Mouse (Mus musculus): ENCODE data around the gene Mllt10. TPM values are rescaled to one million over a fixed set of nuclear protein-coding genes. Genes with fewer than 3 reads are reported as not detected.

Gene Mllt10
- polyA plus RNA-seq, 2 experiments: 33.4 to 52.7 TPM

GRCm38 (mm10) chr2:18046758-18047645 lies 8.0 kb upstream of the Mllt10 start:
- TF ChIP-seq POLR2A (IDR thresholded peaks at IDR 0.05; ENCODE audit: borderline replicate concordance, extremely low read depth, insufficient read depth, insufficient read length): peak; percentile 13; the same call in 1 of the 2 replicates

GRCm38 (mm10) chr2:18047646-18048452 lies 7.2 kb upstream of the Mllt10 start:
- WGBS: under 1% methylated on average over 65 of the region's 70 CpGs
- no peaks in the 10 kb centered on the region for H3K36me3 ChIP-seq (ENCODE audit: control insufficient read depth, insufficient read depth, low read length)
- H3K9ac ChIP-seq (ENCODE audit: low read depth, low read length, severe bottlenecking): peak overlapping the region; percentile 100
- 0 out of 2 replicates have a peak, but pooled peaks have one; percentile 44 for TF ChIP-seq POLR2A (IDR thresholded peaks at IDR 0.05; ENCODE audit: borderline replicate concordance, extremely low read depth, insufficient read depth, insufficient read length)
- H3K4me3 ChIP-seq (replicated peaks; ENCODE audit: low read length): peak overlapping the region; percentile 96
- peak; percentile 81 for DNase-seq (ENCODE audit: low spot score)
- H3K27me3 ChIP-seq (ENCODE audit: control insufficient read depth, insufficient read depth, low read length): no peaks in the 10 kb centered on the region
- peak; percentile 69 for ATAC-seq (ENCODE audit: low FRiP score, low read depth)
- H3K27ac ChIP-seq (replicated peaks; ENCODE audit: low read depth, low read length): peak overlapping the region; percentile 100
- H3K9me3 ChIP-seq (ENCODE audit: control insufficient read depth, low read length): no peaks in the 10 kb centered on the region
- peak overlapping the region; percentile 89 for H3K4me2 ChIP-seq (replicated peaks; ENCODE audit: low read depth, low read length, severe bottlenecking)
- H3K4me1 ChIP-seq (ENCODE audit: control insufficient read depth, insufficient read depth, low read length): peaks cover 31% of the 10 kb centered on the region

More at GRCm38 (mm10) chr2:18046758-18047645, 8.0 kb upstream of the Mllt10 start:
- DNase-seq (ENCODE audit: low spot score): no peak
- ATAC-seq (ENCODE audit: low FRiP score, low read depth): peak; percentile 24
- Histone ChIP-seq H3K4me3 (replicated peaks; ENCODE audit: low read length) (peak overlapping the region; percentile 96), H3K4me1 (ENCODE audit: control insufficient read depth, insufficient read depth, low read length) (peaks cover 37% of the 10 kb centered on the region), H3K9ac (ENCODE audit: low read depth, low read length, severe bottlenecking) (peak overlapping the region; percentile 100), H3K4me2 (replicated peaks; ENCODE audit: low read depth, low read length, severe bottlenecking) (peak overlapping the region; percentile 89), H3K9me3 (ENCODE audit: control insufficient read depth, low read length) (no peaks in the 10 kb centered on the region), H3K36me3 (ENCODE audit: control insufficient read depth, insufficient read depth, low read length) (no peaks in the 10 kb centered on the region), H3K27me3 (ENCODE audit: control insufficient read depth, insufficient read depth, low read length) (no peaks in the 10 kb centered on the region), H3K27ac (replicated peaks; ENCODE audit: low read depth, low read length) (peak overlapping the region; percentile 100)
- under 1% methylated on average over 35 of the region's 64 CpGs for WGBS

- Histone ChIP-seq H3K27me3 (ENCODE audit: control insufficient read depth, insufficient read depth, low read length) (no peaks in the 10 kb centered on the region), H3K9ac (ENCODE audit: low read depth, low read length, severe bottlenecking) (peak within 1 kb of the TSS; percentile 100), H3K27ac (replicated peaks; ENCODE audit: low read depth, low read length) (peak within 1 kb of the TSS; percentile 100), H3K36me3 (ENCODE audit: control insufficient read depth, insufficient read depth, low read length) (no peaks in the 10 kb centered on the region), H3K4me1 (ENCODE audit: control insufficient read depth, insufficient read depth, low read length) (peaks cover 25% of the 10 kb centered on the region), H3K4me3 (replicated peaks; ENCODE audit: low read length) (peak within 1 kb of the TSS; percentile 96), H3K9me3 (ENCODE audit: control insufficient read depth, low read length) (no peaks in the 10 kb centered on the region), H3K4me2 (replicated peaks; ENCODE audit: low read depth, low read length, severe bottlenecking) (peak within 1 kb of the TSS; percentile 89)
- DNase-seq (ENCODE audit: low spot score): peak; percentile 81
- WGBS: under 1% methylated on average over 17 of the region's 17 CpGs
- no peak for TF ChIP-seq POLR2A (IDR thresholded peaks at IDR 0.05; ENCODE audit: borderline replicate concordance, extremely low read depth, insufficient read depth, insufficient read length)
- ATAC-seq (ENCODE audit: low FRiP score, low read depth): peak; percentile 38
Measured at GRCm38 (mm10) chr2:18048453-18049075, 6.5 kb upstream of the Mllt10 start, which contains the start of gene Skida1. Gene Skida1, minus strand, starts transcription at chr2:18049051.

GRCm38 (mm10) chr2:18049279-18049821 lies 5.7 kb upstream of the Mllt10 start:
- DNase-seq (ENCODE audit: low spot score) (no peak), ATAC-seq (ENCODE audit: low FRiP score, low read depth) (peak; percentile 31; the same call in 1 of the 2 replicates)
- 3% methylated on average over 11 of the region's 11 CpGs for WGBS
- Histone ChIP-seq H3K36me3 (ENCODE audit: control insufficient read depth, insufficient read depth, low read length) (no peaks in the 10 kb centered on the region), H3K4me1 (ENCODE audit: control insufficient read depth, insufficient read depth, low read length) (peaks cover 20% of the 10 kb centered on the region), H3K4me2 (replicated peaks; ENCODE audit: low read depth, low read length, severe bottlenecking) (peak overlapping the region; percentile 89), H3K27ac (replicated peaks; ENCODE audit: low read depth, low read length) (peak overlapping the region; percentile 100), H3K9ac (ENCODE audit: low read depth, low read length, severe bottlenecking) (peak overlapping the region; percentile 100), H3K4me3 (replicated peaks; ENCODE audit: low read length) (peak overlapping the region; percentile 96), H3K9me3 (ENCODE audit: control insufficient read depth, low read length) (no peaks in the 10 kb centered on the region), H3K27me3 (ENCODE audit: control insufficient read depth, insufficient read depth, low read length) (no peaks in the 10 kb centered on the region)
- no peak for TF ChIP-seq POLR2A (IDR thresholded peaks at IDR 0.05; ENCODE audit: borderline replicate concordance, extremely low read depth, insufficient read depth, insufficient read length)
